Mouse (Mus musculus): ENCODE data around the gene Gfap. TPM values are rescaled to one million over a fixed set of nuclear protein-coding genes. Genes with fewer than 3 reads are reported as not detected.

The Gfap gene
- polyA plus RNA-seq (2014; fragmentation: Illumina TruSeq; extraction: RNeasy Lipid Tissue Mini Kit (QIAGEN cat#74804); ENCODE audit: low read depth, low replicate concordance), result 0.07 TPM

GRCm38 (mm10) chr11:102900763-102901162 lies at the start of gene Gfap:
Gfap (minus strand) TSS chr11:102900912.

GRCm38 (mm10) chr11:102946265-102946991 lies 45.7 kb upstream of the Gfap start, which contains the start of gene C1ql1:
C1ql1 (minus strand) TSS chr11:102946688.

GRCm38 (mm10) chr11:102924557-102925350 lies 24.0 kb upstream of the Gfap start, which contains the start of gene Kif18b:
Kif18b (minus strand) TSS chr11:102925124.

GRCm38 (mm10) chr11:102884616-102885219 lies 16.0 kb downstream of the Gfap start, which contains the start of gene Fam187a:
Fam187a (plus strand) TSS chr11:102885169.

GRCm38 (mm10) chr11:102880585-102881313 lies 20.0 kb downstream of the Gfap start, which contains the start of the genes Eftud2 and Ccdc103:
Eftud2 (minus strand) TSS chr11:102880985.
Ccdc103 (plus strand) TSS chr11:102881204.

Other genes with a start within 250 kb of the Gfap start
- 295 TPM for gene Meioc, start 237.2 kb downstream of the Gfap start, polyA plus RNA-seq (2014; fragmentation: Illumina TruSeq; extraction: RNeasy Lipid Tissue Mini Kit (QIAGEN cat#74804); ENCODE audit: low read depth, low replicate concordance)
- gene Ccdc43, start 203.1 kb downstream of the Gfap start, polyA plus RNA-seq (2014; fragmentation: Illumina TruSeq; extraction: RNeasy Lipid Tissue Mini Kit (QIAGEN cat#74804); ENCODE audit: low read depth, low replicate concordance), result 15.3 TPM
- 0.38 TPM for gene Adam11, start 139.5 kb downstream of the Gfap start, polyA plus RNA-seq (2014; fragmentation: Illumina TruSeq; extraction: RNeasy Lipid Tissue Mini Kit (QIAGEN cat#74804); ENCODE audit: low read depth, low replicate concordance)
- 16.6 TPM for gene Gjc1, start 81.2 kb downstream of the Gfap start, polyA plus RNA-seq (2014; fragmentation: Illumina TruSeq; extraction: RNeasy Lipid Tissue Mini Kit (QIAGEN cat#74804); ENCODE audit: low read depth, low replicate concordance)
- not detected for gene Higd1b, start 65.1 kb downstream of the Gfap start, polyA plus RNA-seq (2014; fragmentation: Illumina TruSeq; extraction: RNeasy Lipid Tissue Mini Kit (QIAGEN cat#74804); ENCODE audit: low read depth, low replicate concordance)
- 53.4 TPM for gene Eftud2, start 19.9 kb downstream of the Gfap start, polyA plus RNA-seq (2014; fragmentation: Illumina TruSeq; extraction: RNeasy Lipid Tissue Mini Kit (QIAGEN cat#74804); ENCODE audit: low read depth, low replicate concordance)
- gene Ccdc103, start 19.7 kb downstream of the Gfap start, polyA plus RNA-seq (2014; fragmentation: Illumina TruSeq; extraction: RNeasy Lipid Tissue Mini Kit (QIAGEN cat#74804); ENCODE audit: low read depth, low replicate concordance), result 12.5 TPM
- gene Fam187a, start 15.7 kb downstream of the Gfap start, polyA plus RNA-seq (2014; fragmentation: Illumina TruSeq; extraction: RNeasy Lipid Tissue Mini Kit (QIAGEN cat#74804); ENCODE audit: low read depth, low replicate concordance), result 0.31 TPM
- gene Kif18b, start 24.2 kb upstream of the Gfap start, polyA plus RNA-seq (2014; fragmentation: Illumina TruSeq; extraction: RNeasy Lipid Tissue Mini Kit (QIAGEN cat#74804); ENCODE audit: low read depth, low replicate concordance), result 4.1 TPM
- gene C1ql1, start 45.8 kb upstream of the Gfap start, polyA plus RNA-seq (2014; fragmentation: Illumina TruSeq; extraction: RNeasy Lipid Tissue Mini Kit (QIAGEN cat#74804); ENCODE audit: low read depth, low replicate concordance), result not detected
- gene Nmt1, start 127.3 kb upstream of the Gfap start, polyA plus RNA-seq (2014; fragmentation: Illumina TruSeq; extraction: RNeasy Lipid Tissue Mini Kit (QIAGEN cat#74804); ENCODE audit: low read depth, low replicate concordance), result 16.8 TPM
- gene Dcakd, start 127.4 kb upstream of the Gfap start, polyA plus RNA-seq (2014; fragmentation: Illumina TruSeq; extraction: RNeasy Lipid Tissue Mini Kit (QIAGEN cat#74804); ENCODE audit: low read depth, low replicate concordance), result 5.0 TPM
- not detected for gene Plcd3, start 200.7 kb upstream of the Gfap start, polyA plus RNA-seq (2014; fragmentation: Illumina TruSeq; extraction: RNeasy Lipid Tissue Mini Kit (QIAGEN cat#74804); ENCODE audit: low read depth, low replicate concordance)
- 1.2 TPM for gene Acbd4, start 200.8 kb upstream of the Gfap start, polyA plus RNA-seq (2014; fragmentation: Illumina TruSeq; extraction: RNeasy Lipid Tissue Mini Kit (QIAGEN cat#74804); ENCODE audit: low read depth, low replicate concordance)
- gene Hexim1, start 215.3 kb upstream of the Gfap start, polyA plus RNA-seq (2014; fragmentation: Illumina TruSeq; extraction: RNeasy Lipid Tissue Mini Kit (QIAGEN cat#74804); ENCODE audit: low read depth, low replicate concordance), result 6.9 TPM
- 9.5 TPM for gene Hexim2, start 231.5 kb upstream of the Gfap start, polyA plus RNA-seq (2014; fragmentation: Illumina TruSeq; extraction: RNeasy Lipid Tissue Mini Kit (QIAGEN cat#74804); ENCODE audit: low read depth, low replicate concordance)

Data from testis, adult 10 weeks (tissue).